Mouse (Mus musculus) midbrain, embryonic 12.5 days (tissue): Measurements from ENCODE around the gene Rnasek. TPM values are rescaled to one million over a fixed set of nuclear protein-coding genes. Genes with fewer than 3 reads are reported as not detected.

Experiments used
- ATAC-seq: fragments of 200-750 bp; cut with Nextera tagmentation; 2 replicates; pipeline ENCODE4 v1.8.0; 2017; ENCODE audit warnings: low read depth, moderate TSS enrichment, moderate library complexity; ENCODE audit not compliant: low FRiP score
- H3K27ac ChIP-seq: fragments of 300-500 bp; sonication (generic); replicated peaks from 2 replicates; pipeline ENCODE4 v1.5.1; 2016; ENCODE audit warnings: mild to moderate bottlenecking
- H3K27me3 ChIP-seq: fragments of 300-500 bp; sonication (generic); 2 replicates; pipeline ENCODE4 v1.6.1; 2016; ENCODE audit warnings: mild to moderate bottlenecking
- H3K36me3 ChIP-seq: fragments of 300-500 bp; sonication (generic); 2 replicates; pipeline ENCODE4 v1.6.1; 2016
- H3K4me1 ChIP-seq: fragments of 300-500 bp; sonication (generic); 2 replicates; pipeline ENCODE4 v1.6.1; 2016
- H3K4me2 ChIP-seq: fragments of 300-500 bp; sonication (generic); replicated peaks from 2 replicates; pipeline ENCODE4 v1.6.1; 2016; ENCODE audit warnings: mild to moderate bottlenecking, moderate library complexity
- H3K4me3 ChIP-seq: fragments of 300-500 bp; sonication (generic); 2 replicates; pipeline ENCODE4 v1.5.1; 2016; ENCODE audit warnings: mild to moderate bottlenecking
- H3K9ac ChIP-seq: fragments of 300-500 bp; sonication (generic); replicated peaks from 2 replicates; pipeline ENCODE4 v1.6.1; 2016; ENCODE audit warnings: mild to moderate bottlenecking, moderate library complexity
- H3K9me3 ChIP-seq: fragments of 300-500 bp; sonication (generic); 2 replicates; pipeline ENCODE4 v1.6.1; 2016; ENCODE audit warnings: mild to moderate bottlenecking
- WGBS: fragments of 180-500 bp; shearing (Covaris S2); methylation state at CpG from one replicate; pipeline ENCODE4 v1.1.7; 2016; 5-methylcytosine and 5-hydroxymethylcytosine counted together
- polyA plus RNA-seq: library from polyadenylated mRNA; unstranded; fragments of >200 nt; fragmentation: Nextera tagmentation; extraction: Ambion mirVana; gene quantifications from 2 replicates; pipeline ENCODE4 v1.2.1, GENCODE M21; 2016

The Rnasek gene
- polyA plus RNA-seq, 1 experiment from 2014 or later: 172 TPM

GRCm38 (mm10) chr11:70234037-70234436 lies 5.6 kb downstream of the Rnasek start:
- H3K9ac ChIP-seq: no peak overlapping the region
- peaks cover 41% of the 10 kb centered on the region for H3K4me1 ChIP-seq
- no peak overlapping the region for H3K4me2 ChIP-seq
- peaks cover 25% of the 10 kb centered on the region for H3K27me3 ChIP-seq
- H3K4me3 ChIP-seq: no peak overlapping the region
- H3K36me3 ChIP-seq: peaks cover 17% of the 10 kb centered on the region
- no peak for ATAC-seq
- 64% methylated on average over 5 of the region's 5 CpGs for WGBS
- no peaks in the 10 kb centered on the region for H3K9me3 ChIP-seq
- H3K27ac ChIP-seq: no peak overlapping the region

GRCm38 (mm10) chr11:70233016-70233415 lies 6.6 kb downstream of the Rnasek start:
- Histone ChIP-seq H3K9me3 (no peaks in the 10 kb centered on the region), H3K27ac (no peak overlapping the region), H3K36me3 (peaks cover 17% of the 10 kb centered on the region), H3K4me2 (peak overlapping the region; percentile 59), H3K4me1 (peaks cover 38% of the 10 kb centered on the region), H3K4me3 (peak overlapping the region; percentile 37; the same call in 1 of the 2 replicates), H3K9ac (peak overlapping the region; percentile 62), H3K27me3 (peaks cover 35% of the 10 kb centered on the region)
- WGBS: 40% methylated on average over 8 of the region's 8 CpGs
- no peak for ATAC-seq

GRCm38 (mm10) chr11:70232546-70232945 lies 7.1 kb downstream of the Rnasek start:
- Histone ChIP-seq H3K4me1 (peaks cover 38% of the 10 kb centered on the region), H3K9me3 (no peaks in the 10 kb centered on the region), H3K36me3 (peaks cover 17% of the 10 kb centered on the region), H3K4me3 (peak overlapping the region; percentile 37), H3K27me3 (peaks cover 40% of the 10 kb centered on the region), H3K4me2 (peak overlapping the region; percentile 59), H3K27ac (no peak overlapping the region), H3K9ac (peak overlapping the region; percentile 62)
- WGBS: 11% methylated on average over 7 of the region's 10 CpGs
- ATAC-seq: no peak

- Histone ChIP-seq H3K4me3 (peak overlapping the region; percentile 25), H3K4me2 (peak overlapping the region; percentile 44), H3K4me1 (peaks cover 38% of the 10 kb centered on the region), H3K27me3 (peaks cover 62% of the 10 kb centered on the region), H3K9me3 (no peaks in the 10 kb centered on the region), H3K9ac (no peak overlapping the region), H3K36me3 (peaks cover 10% of the 10 kb centered on the region), H3K27ac (0 out of 2 replicates have a peak overlapping the region, but pooled peaks have one; percentile 25)
- ATAC-seq: peak; percentile 59
- 1% methylated on average over 32 of the region's 32 CpGs for WGBS
Measured at GRCm38 (mm10) chr11:70230239-70230727, 9.4 kb downstream of the Rnasek start.

GRCm38 (mm10) chr11:70229260-70230010 lies 10.2 kb downstream of the Rnasek start, which contains the start of gene Bcl6b:
Gene Bcl6b, minus strand, starts transcription at chr11:70229798.
- Histone ChIP-seq H3K27ac (0 out of 2 replicates have a peak within 1 kb of the TSS, but pooled peaks have one; percentile 25), H3K27me3 (peaks cover 71% of the 10 kb centered on the region)

GRCm38 (mm10) chr11:70228828-70229227 lies 10.8 kb downstream of the Rnasek start:
- ATAC-seq: peak; percentile 61; the same call in 1 of the 2 replicates
- no peaks in the 10 kb centered on the region for H3K36me3 ChIP-seq
- H3K9me3 ChIP-seq: no peaks in the 10 kb centered on the region
- WGBS: under 1% methylated on average over 19 of the region's 19 CpGs
- H3K27me3 ChIP-seq: peaks cover 77% of the 10 kb centered on the region
- H3K4me1 ChIP-seq: peaks cover 38% of the 10 kb centered on the region
- H3K4me2 ChIP-seq: peak overlapping the region; percentile 44
- peak overlapping the region; percentile 25 for H3K4me3 ChIP-seq
- H3K9ac ChIP-seq: no peak overlapping the region; the same call in 1 of the 2 replicates
- no peak overlapping the region for H3K27ac ChIP-seq

More at GRCm38 (mm10) chr11:70229260-70230010, 10.2 kb downstream of the Rnasek start, which contains the start of gene Bcl6b:
- peaks cover 1% of the 10 kb centered on the region; the same call in 1 of the 2 replicates for H3K36me3 ChIP-seq
- no peak within 1 kb of the TSS; the same call in 1 of the 2 replicates for H3K9ac ChIP-seq
- 2% methylated on average over 39 of the region's 39 CpGs for WGBS
- no peak for ATAC-seq
- peak within 1 kb of the TSS; percentile 25 for H3K4me3 ChIP-seq
- peak within 1 kb of the TSS; percentile 44 for H3K4me2 ChIP-seq
- peaks cover 38% of the 10 kb centered on the region for H3K4me1 ChIP-seq
- H3K9me3 ChIP-seq: no peaks in the 10 kb centered on the region

GRCm38 (mm10) chr11:70227661-70228245 lies 11.9 kb downstream of the Rnasek start:
- no peaks in the 10 kb centered on the region for H3K36me3 ChIP-seq
- H3K9me3 ChIP-seq: no peaks in the 10 kb centered on the region
- H3K27me3 ChIP-seq: peaks cover 82% of the 10 kb centered on the region
- H3K4me1 ChIP-seq: peaks cover 33% of the 10 kb centered on the region
- no peak overlapping the region for H3K27ac ChIP-seq
- peak overlapping the region; percentile 44; the same call in 1 of the 2 replicates for H3K4me2 ChIP-seq
- no peak for ATAC-seq
- H3K4me3 ChIP-seq: no peak overlapping the region
- no peak overlapping the region; the same call in 1 of the 2 replicates for H3K9ac ChIP-seq
- WGBS: 91% methylated on average over 4 of the region's 4 CpGs

GRCm38 (mm10) chr11:70227126-70227525 lies 12.5 kb downstream of the Rnasek start:
- H3K4me2 ChIP-seq: peak overlapping the region; percentile 37; the same call in 1 of the 2 replicates
- H3K36me3 ChIP-seq: no peaks in the 10 kb centered on the region
- 39% methylated on average over 5 of the region's 5 CpGs for WGBS
- peaks cover 32% of the 10 kb centered on the region for H3K4me1 ChIP-seq
- 0 out of 2 replicates have a peak overlapping the region, but pooled peaks have one; percentile 14 for H3K4me3 ChIP-seq
- no peak overlapping the region for H3K9ac ChIP-seq
- H3K27me3 ChIP-seq: peaks cover 82% of the 10 kb centered on the region
- ATAC-seq: no peak
- no peaks in the 10 kb centered on the region for H3K9me3 ChIP-seq
- H3K27ac ChIP-seq: no peak overlapping the region

- Histone ChIP-seq H3K4me3 (peak overlapping the region; percentile 14; the same call in 1 of the 2 replicates), H3K36me3 (no peaks in the 10 kb centered on the region), H3K9me3 (no peaks in the 10 kb centered on the region), H3K27me3 (peaks cover 81% of the 10 kb centered on the region), H3K4me1 (peaks cover 38% of the 10 kb centered on the region), H3K4me2 (peak overlapping the region; percentile 37), H3K9ac (0 out of 2 replicates have a peak overlapping the region, but pooled peaks have one; percentile 4), H3K27ac (no peak overlapping the region)
- 6% methylated on average over 18 of the region's 18 CpGs for WGBS
- ATAC-seq: no peak
Measured at GRCm38 (mm10) chr11:70226602-70226890, 13.1 kb downstream of the Rnasek start.

GRCm38 (mm10) chr11:70225798-70226601 lies 13.6 kb downstream of the Rnasek start:
- peak overlapping the region; percentile 14; the same call in 1 of the 2 replicates for H3K4me3 ChIP-seq
- ATAC-seq: no peak
- peak overlapping the region; percentile 37 for H3K4me2 ChIP-seq
- H3K4me1 ChIP-seq: peaks cover 41% of the 10 kb centered on the region
- 0 out of 2 replicates have a peak overlapping the region, but pooled peaks have one; percentile 4 for H3K9ac ChIP-seq
- H3K27ac ChIP-seq: no peak overlapping the region
- WGBS: 20% methylated on average over 27 of the region's 27 CpGs
- H3K9me3 ChIP-seq: no peaks in the 10 kb centered on the region
- peaks cover 77% of the 10 kb centered on the region for H3K27me3 ChIP-seq
- no peaks in the 10 kb centered on the region for H3K36me3 ChIP-seq

- Histone ChIP-seq H3K27me3 (peaks cover 57% of the 10 kb centered on the region), H3K4me3 (no peak overlapping the region), H3K4me1 (peaks cover 44% of the 10 kb centered on the region), H3K4me2 (no peak overlapping the region), H3K9me3 (no peaks in the 10 kb centered on the region), H3K27ac (no peak overlapping the region), H3K36me3 (no peaks in the 10 kb centered on the region), H3K9ac (no peak overlapping the region)
- ATAC-seq: no peak
- 91% methylated on average over 9 of the region's 9 CpGs for WGBS
Measured at GRCm38 (mm10) chr11:70223724-70224123, 15.9 kb downstream of the Rnasek start.
